Mouse (Mus musculus) olfactory bulb, adult 2 months (tissue): ENCODE results near the gene Ece1.

Experiments used
- CTCF ChIP-seq: fragments of 200-500 bp; IDR thresholded peaks from 2 replicates; pipeline ENCODE4 v1.5.1; 2012; ENCODE audit warnings: low read depth, mild to moderate bottlenecking, low read length, moderate library complexity; ENCODE audit not compliant: insufficient read depth
- POLR2A ChIP-seq: fragments of 200-500 bp; IDR thresholded peaks from 2 replicates; pipeline ENCODE4 v1.6.1; 2012; ENCODE audit warnings: mild to moderate bottlenecking, low read depth, low read length, moderate library complexity; ENCODE audit not compliant: insufficient read depth

GRCm38 (mm10) chr4:137945376-137945775 lies 83.3 kb downstream of the Ece1 start:
- TF ChIP-seq CTCF: no peak
- no peak for TF ChIP-seq POLR2A
